Mouse (Mus musculus): ENCODE measurements around the gene Zfp467. TPM values are rescaled to one million over a fixed set of nuclear protein-coding genes. Genes with fewer than 3 reads are reported as not detected.

Zfp467 gene
- polyA plus RNA-seq, 1 experiment from 2014 or later: 31.1 TPM

DNA sequence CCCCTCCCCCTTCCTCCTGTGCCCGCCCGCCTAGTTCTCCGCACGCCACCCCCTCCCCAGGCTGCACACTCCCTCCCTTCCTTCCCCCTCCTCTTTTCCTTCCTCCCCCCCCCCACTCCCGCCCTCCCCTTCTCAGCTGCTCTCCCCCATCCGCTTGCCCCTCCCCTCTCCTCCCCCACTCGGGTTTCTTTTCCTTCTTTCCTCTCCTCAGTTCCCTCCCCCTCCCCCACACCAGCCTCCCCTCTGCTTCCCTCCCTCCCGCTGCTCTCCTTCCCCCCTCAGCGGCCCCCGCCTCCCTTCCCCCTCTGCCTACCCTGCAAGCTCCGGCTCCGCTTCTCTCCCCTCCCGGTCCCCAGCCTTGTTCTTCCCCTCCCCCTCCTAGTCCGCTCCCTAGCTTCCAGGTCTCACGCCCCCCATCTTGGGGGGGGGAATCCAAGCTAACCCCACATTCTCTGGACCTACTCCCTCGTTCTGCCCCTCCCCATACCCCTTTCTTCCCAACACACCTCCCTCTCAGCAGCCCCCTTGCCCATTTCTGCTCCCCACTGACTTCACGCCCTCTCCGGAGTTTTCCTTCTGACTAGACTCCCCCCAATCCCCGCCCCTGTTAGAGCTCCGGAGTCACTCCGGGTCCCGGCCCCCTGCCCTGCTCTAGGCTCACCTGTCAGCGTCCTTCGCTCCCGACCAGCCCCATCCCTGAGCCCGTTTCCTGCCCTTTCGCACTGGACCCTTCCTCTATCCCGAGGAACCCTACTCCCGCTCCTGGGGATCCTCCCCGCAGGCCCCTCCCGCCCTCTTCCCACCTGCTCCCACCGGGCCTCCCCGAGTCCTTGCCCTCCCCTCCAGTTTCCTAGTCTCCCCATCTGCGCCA, 1.1 kb downstream of the Zfp467 start:
- H3K4me1 ChIP-seq (ENCODE audit: control insufficient read depth, insufficient read depth, low read length): peaks cover 5% of the 10 kb centered on the region; the same call in 1 of the 2 replicates
- H3K36me3 ChIP-seq (ENCODE audit: control insufficient read depth, insufficient read depth, low read length): peaks cover 8% of the 10 kb centered on the region
- peak overlapping the region; percentile 92 for H3K4me2 ChIP-seq (ENCODE audit: low read length)
- DNase-seq (peak; percentile 94), ATAC-seq (ENCODE audit: low FRiP score, low TSS enrichment) (peak; percentile 72)
- peak overlapping the region; percentile 90 for H3K27ac ChIP-seq (replicated peaks; ENCODE audit: low read depth, low read length)
- peaks cover 6% of the 10 kb centered on the region; the same call in 1 of the 2 replicates for H3K27me3 ChIP-seq (ENCODE audit: control insufficient read depth, insufficient read depth, low read length)
- no peaks in the 10 kb centered on the region for H3K9me3 ChIP-seq (ENCODE audit: control insufficient read depth, low read length)
- H3K4me3 ChIP-seq (replicated peaks; ENCODE audit: low read depth, low read length): peak overlapping the region; percentile 74
- WGBS: under 1% methylated on average over 33 of the region's 34 CpGs
- peak overlapping the region; percentile 79 for H3K9ac ChIP-seq (replicated peaks; ENCODE audit: low read length)

DNA sequence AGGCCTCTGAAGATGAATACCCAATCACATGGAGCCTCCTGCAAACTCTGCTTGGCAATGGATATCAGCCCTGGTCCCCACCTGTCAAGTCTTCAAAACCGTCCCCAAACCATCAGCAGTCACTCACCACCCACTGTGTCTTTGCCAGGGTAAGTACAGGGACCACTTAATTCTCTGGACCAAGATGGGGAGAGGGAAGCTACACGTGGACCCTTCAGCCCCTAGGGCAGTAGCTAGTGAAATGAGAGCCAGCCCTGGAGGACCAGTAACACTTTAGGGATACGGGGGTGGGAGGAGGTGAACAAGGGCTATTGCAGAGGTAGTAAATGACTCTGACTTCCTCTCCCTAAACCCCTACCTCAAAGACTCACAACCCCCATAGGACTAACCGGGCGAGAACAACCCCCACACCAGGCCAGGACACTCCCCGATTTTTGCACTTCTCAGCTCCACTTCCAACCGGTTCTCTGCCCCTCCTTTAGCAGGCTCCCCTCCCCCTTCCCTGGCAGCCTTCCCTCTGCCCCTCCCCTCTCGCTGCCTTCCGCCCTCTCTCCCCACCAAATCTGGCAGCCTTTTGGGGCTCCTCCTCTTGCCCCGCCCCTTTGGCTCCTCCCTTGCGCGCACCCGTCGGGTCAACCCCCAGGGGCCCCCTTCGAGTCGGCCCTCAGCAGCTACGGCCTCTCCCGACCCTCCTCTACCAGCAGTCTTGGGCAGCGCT, 1.9 kb downstream of the Zfp467 start:
- peak overlapping the region; percentile 92 for H3K4me2 ChIP-seq (ENCODE audit: low read length)
- peaks cover 8% of the 10 kb centered on the region for H3K36me3 ChIP-seq (ENCODE audit: control insufficient read depth, insufficient read depth, low read length)
- peak overlapping the region; percentile 90 for H3K27ac ChIP-seq (replicated peaks; ENCODE audit: low read depth, low read length)
- WGBS: 2% methylated on average over 19 of the region's 19 CpGs
- H3K9me3 ChIP-seq (ENCODE audit: control insufficient read depth, low read length): no peaks in the 10 kb centered on the region
- H3K27me3 ChIP-seq (ENCODE audit: control insufficient read depth, insufficient read depth, low read length): peaks cover 13% of the 10 kb centered on the region; the same call in 1 of the 2 replicates
- DNase-seq: peak; percentile 94
- H3K9ac ChIP-seq (replicated peaks; ENCODE audit: low read length): peak overlapping the region; percentile 79; the same call in 1 of the 2 replicates
- peak; percentile 89 for ATAC-seq (ENCODE audit: low FRiP score, low TSS enrichment)
- peaks cover 12% of the 10 kb centered on the region for H3K4me1 ChIP-seq (ENCODE audit: control insufficient read depth, insufficient read depth, low read length)
- peak overlapping the region; percentile 74 for H3K4me3 ChIP-seq (replicated peaks; ENCODE audit: low read depth, low read length)

DNA sequence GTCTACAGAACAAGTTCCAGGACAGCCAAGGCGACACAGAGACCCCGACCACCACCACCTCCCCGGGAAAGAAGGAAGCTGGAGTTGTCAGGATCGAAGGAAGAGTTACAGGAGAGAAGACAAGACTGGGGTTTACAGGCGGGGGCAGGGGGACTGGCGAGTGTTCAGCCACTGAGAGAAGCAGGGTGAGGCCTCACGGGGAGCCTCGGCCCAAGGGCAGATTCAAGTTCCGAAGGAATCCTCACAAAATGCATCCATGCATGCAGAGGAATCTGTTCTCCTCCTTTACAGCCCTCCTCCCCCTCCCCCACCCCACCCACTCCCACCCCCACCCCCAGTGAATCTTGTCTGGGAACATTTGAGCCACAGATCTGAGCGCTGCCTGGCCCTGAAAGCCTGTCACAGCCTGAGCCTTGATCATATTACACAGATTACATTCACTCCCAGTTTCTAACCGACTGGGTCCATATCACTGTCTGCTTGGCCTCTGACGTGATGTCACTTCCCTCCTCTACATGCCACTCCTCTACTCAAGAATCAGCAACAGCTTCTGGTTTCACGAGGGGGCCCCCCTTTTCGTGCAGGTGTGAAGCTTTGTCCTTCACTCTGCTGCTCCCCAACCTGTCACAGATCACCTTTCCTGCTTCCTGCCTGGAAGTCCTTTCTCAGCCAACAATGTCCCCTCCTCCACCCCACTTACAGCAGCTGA, 5.2 kb downstream of the Zfp467 start:
- DNase-seq (no peak), ATAC-seq (ENCODE audit: low FRiP score, low TSS enrichment) (no peak)
- Histone ChIP-seq H3K9ac (replicated peaks; ENCODE audit: low read length) (no peak overlapping the region), H3K4me2 (ENCODE audit: low read length) (no peak overlapping the region), H3K27ac (replicated peaks; ENCODE audit: low read depth, low read length) (no peak overlapping the region), H3K4me3 (replicated peaks; ENCODE audit: low read depth, low read length) (no peak overlapping the region), H3K4me1 (ENCODE audit: control insufficient read depth, insufficient read depth, low read length) (peaks cover 17% of the 10 kb centered on the region), H3K9me3 (ENCODE audit: control insufficient read depth, low read length) (no peaks in the 10 kb centered on the region), H3K36me3 (ENCODE audit: control insufficient read depth, insufficient read depth, low read length) (peaks cover 18% of the 10 kb centered on the region), H3K27me3 (ENCODE audit: control insufficient read depth, insufficient read depth, low read length) (peaks cover 31% of the 10 kb centered on the region)
- WGBS: 37% methylated on average over 14 of the region's 14 CpGs

DNA sequence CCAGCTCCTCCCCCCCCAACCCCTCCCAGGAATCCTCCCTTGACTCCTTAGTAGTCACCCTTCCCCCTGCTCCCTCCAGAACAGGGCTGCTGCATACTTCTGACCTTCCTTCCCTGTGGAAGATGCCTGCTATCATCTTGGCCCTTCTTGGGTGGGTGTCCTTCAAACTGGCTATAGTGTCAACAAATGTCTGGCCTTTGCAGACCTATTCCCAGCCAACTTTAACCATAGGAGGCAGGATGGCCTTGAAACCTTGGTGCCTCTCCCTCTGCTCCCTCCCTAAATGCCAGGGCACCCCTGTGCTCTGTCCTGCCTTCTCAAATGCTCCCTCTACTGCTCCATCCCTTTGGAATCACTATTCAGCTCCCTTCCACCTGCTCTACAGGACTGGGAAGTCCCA, 6.0 kb downstream of the Zfp467 start:
- Histone ChIP-seq H3K36me3 (ENCODE audit: control insufficient read depth, insufficient read depth, low read length) (peaks cover 18% of the 10 kb centered on the region), H3K27me3 (ENCODE audit: control insufficient read depth, insufficient read depth, low read length) (peaks cover 31% of the 10 kb centered on the region), H3K4me3 (replicated peaks; ENCODE audit: low read depth, low read length) (no peak overlapping the region), H3K27ac (replicated peaks; ENCODE audit: low read depth, low read length) (no peak overlapping the region), H3K9me3 (ENCODE audit: control insufficient read depth, low read length) (no peaks in the 10 kb centered on the region), H3K9ac (replicated peaks; ENCODE audit: low read length) (no peak overlapping the region), H3K4me2 (ENCODE audit: low read length) (no peak overlapping the region), H3K4me1 (ENCODE audit: control insufficient read depth, insufficient read depth, low read length) (peaks cover 17% of the 10 kb centered on the region)
- no peak for ATAC-seq (ENCODE audit: low FRiP score, low TSS enrichment)
- no peak for DNase-seq

DNA sequence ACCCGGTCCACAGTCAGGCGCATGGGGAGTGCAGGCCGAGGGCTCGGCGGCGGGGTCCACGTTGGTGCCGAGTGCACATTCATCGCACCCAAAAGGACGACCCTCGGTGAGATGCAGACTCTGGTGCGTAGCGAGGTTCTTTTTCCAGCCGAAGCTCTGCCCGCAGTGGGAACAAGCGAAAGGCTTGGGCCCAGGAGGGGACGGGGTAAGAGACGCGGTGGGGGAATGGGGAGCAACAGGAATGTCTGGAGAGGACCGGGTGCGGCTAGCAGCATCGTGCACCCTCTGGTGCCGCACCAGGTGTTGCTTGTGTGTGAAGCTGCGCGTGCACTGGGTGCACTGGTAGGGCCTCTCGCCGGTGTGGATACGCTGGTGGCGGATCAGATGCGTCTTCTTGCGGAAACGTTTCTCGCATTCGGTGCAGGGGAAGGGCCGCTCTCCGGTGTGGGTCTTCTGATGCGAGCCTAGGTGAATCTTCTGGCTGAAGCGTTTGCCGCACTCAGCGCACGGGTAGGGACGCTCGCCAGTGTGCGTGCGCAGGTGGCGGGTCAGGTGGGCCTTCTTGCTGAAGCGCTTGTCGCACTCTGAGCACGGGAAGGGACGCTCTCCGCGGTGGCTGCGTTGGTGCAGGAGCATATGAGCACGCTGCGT, 7.0 kb downstream of the Zfp467 start:
- no peaks in the 10 kb centered on the region for H3K9me3 ChIP-seq (ENCODE audit: control insufficient read depth, low read length)
- peak overlapping the region; percentile 43 for H3K4me2 ChIP-seq (ENCODE audit: low read length)
- peak; percentile 71 for DNase-seq
- peaks cover 18% of the 10 kb centered on the region for H3K36me3 ChIP-seq (ENCODE audit: control insufficient read depth, insufficient read depth, low read length)
- WGBS: 16% methylated on average over 55 of the region's 55 CpGs
- ATAC-seq (ENCODE audit: low FRiP score, low TSS enrichment): peak; percentile 3; the same call in 1 of the 2 replicates
- H3K27ac ChIP-seq (replicated peaks; ENCODE audit: low read depth, low read length): no peak overlapping the region
- peaks cover 16% of the 10 kb centered on the region for H3K4me1 ChIP-seq (ENCODE audit: control insufficient read depth, insufficient read depth, low read length)
- peak overlapping the region; percentile 29; the same call in 1 of the 2 replicates for H3K9ac ChIP-seq (replicated peaks; ENCODE audit: low read length)
- peaks cover 31% of the 10 kb centered on the region for H3K27me3 ChIP-seq (ENCODE audit: control insufficient read depth, insufficient read depth, low read length)
- peak overlapping the region; percentile 14 for H3K4me3 ChIP-seq (replicated peaks; ENCODE audit: low read depth, low read length)

DNA sequence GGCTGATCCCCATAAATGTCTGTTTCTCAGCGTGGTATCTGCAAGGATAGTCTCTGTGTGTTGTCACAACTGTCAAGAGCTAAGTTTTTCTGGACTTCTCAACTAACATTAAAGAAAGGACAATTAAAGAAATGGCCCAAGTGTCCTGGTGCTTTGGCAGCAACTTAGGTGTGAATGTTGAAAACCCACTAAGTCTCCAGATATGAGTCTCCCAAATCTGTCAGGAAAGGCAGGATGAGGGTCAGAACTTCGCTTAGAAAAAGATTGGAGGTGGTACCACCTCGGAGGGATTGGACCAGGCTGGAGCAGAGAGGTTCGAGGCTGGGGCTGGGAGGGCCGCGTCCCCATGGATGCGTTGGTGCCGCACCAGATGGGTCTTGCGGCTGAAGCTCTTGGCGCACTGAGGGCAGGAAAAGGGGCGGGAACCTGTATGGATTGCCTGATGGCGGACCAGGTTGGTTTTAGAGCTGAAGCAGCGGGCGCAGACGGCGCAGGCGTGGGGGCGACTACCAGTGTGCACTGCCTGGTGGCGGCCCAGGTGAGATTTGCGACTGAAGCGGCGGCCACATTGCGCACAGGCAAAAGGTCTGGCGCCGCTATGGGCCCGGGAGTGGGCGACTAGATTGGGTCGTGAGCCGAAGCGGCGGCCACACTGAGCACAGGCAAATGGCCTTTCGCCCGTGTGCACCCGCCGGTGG, 7.8 kb downstream of the Zfp467 start:
- Histone ChIP-seq H3K27me3 (ENCODE audit: control insufficient read depth, insufficient read depth, low read length) (peaks cover 31% of the 10 kb centered on the region), H3K27ac (replicated peaks; ENCODE audit: low read depth, low read length) (no peak overlapping the region), H3K9me3 (ENCODE audit: control insufficient read depth, low read length) (no peaks in the 10 kb centered on the region), H3K36me3 (ENCODE audit: control insufficient read depth, insufficient read depth, low read length) (peaks cover 18% of the 10 kb centered on the region), H3K4me2 (ENCODE audit: low read length) (peak overlapping the region; percentile 43), H3K4me3 (replicated peaks; ENCODE audit: low read depth, low read length) (peak overlapping the region; percentile 14), H3K4me1 (ENCODE audit: control insufficient read depth, insufficient read depth, low read length) (peaks cover 13% of the 10 kb centered on the region; the same call in 1 of the 2 replicates), H3K9ac (replicated peaks; ENCODE audit: low read length) (0 out of 2 replicates have a peak overlapping the region, but pooled peaks have one; percentile 16)
- ATAC-seq (ENCODE audit: low FRiP score, low TSS enrichment) (no peak), DNase-seq (no peak)
- WGBS: 34% methylated on average over 35 of the region's 35 CpGs

DNA sequence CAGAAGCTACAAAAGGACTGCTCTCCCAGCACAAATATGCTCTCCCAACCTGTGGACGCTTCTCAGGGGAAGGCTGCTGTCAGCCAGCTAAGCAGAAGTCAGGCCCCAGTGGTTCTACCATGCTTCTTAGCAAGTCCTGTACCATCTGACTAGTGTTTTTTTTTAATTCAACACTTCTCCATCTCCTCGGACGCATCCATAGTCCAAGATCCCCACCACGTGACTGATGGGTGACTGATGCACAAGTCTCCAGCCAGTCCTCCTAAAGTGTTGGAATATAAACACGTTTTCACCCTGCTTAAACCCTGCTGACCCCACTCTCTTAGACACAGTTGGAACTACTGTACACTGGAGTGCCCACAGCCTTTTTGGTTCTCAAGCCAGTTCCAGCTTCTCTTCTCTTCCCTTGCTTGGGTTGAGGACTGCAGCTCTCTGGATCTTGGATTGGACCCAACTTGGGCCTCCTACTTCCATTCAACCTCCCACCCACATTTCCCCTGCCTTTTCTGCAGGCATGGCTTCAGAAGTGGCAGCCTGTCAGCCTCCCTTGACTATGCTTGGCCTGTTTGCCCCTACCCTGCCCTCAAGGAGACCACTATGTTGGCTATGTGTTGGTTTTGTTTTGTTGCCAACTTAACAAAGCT, 9.8 kb downstream of the Zfp467 start:
- no peak for ATAC-seq (ENCODE audit: low FRiP score, low TSS enrichment)
- WGBS: 82% methylated on average over 5 of the region's 5 CpGs

More for the DNA sequence above, 9.8 kb downstream of the Zfp467 start:
- H3K36me3 ChIP-seq (ENCODE audit: control insufficient read depth, insufficient read depth, low read length): peaks cover 10% of the 10 kb centered on the region; the same call in 1 of the 2 replicates
- no peak overlapping the region for H3K4me2 ChIP-seq (ENCODE audit: low read length)
- no peaks in the 10 kb centered on the region for H3K9me3 ChIP-seq (ENCODE audit: control insufficient read depth, low read length)
- H3K9ac ChIP-seq (replicated peaks; ENCODE audit: low read length): no peak overlapping the region
- DNase-seq: no peak
- no peak overlapping the region for H3K27ac ChIP-seq (replicated peaks; ENCODE audit: low read depth, low read length)
- peaks cover 31% of the 10 kb centered on the region for H3K27me3 ChIP-seq (ENCODE audit: control insufficient read depth, insufficient read depth, low read length)
- H3K4me1 ChIP-seq (ENCODE audit: control insufficient read depth, insufficient read depth, low read length): peaks cover 13% of the 10 kb centered on the region; the same call in 1 of the 2 replicates
- no peak overlapping the region for H3K4me3 ChIP-seq (replicated peaks; ENCODE audit: low read depth, low read length)

All from midbrain, embryonic 14.5 days (tissue).